11 mouse cellular contexts compared by ENCODE assay signal in genomic region chr3:36400657-36401056, GRCm38 (mm10).
DNase-seq lines count a peak whose midpoint lies in the region; ATAC-seq and TF ChIP-seq lines count a peak whose summit lies in the region.
"Had no signal": no experiment of that assay in that cellular context is flagged by ENCODE, and none has a peak within 500 bp of the region (broad histone marks: within the 10 kb centered on the region; RNA-seq: fewer than 3 reads in every experiment).

No protein-coding gene starts in this region.

- WGBS in kidney, embryonic 16.5 days, result 75% methylated on average over 10 of the region's 10 CpGs

- no peaks in the 10 kb centered on the region for H3K9me3 ChIP-seq in kidney, embryonic 16.5 days (ENCODE audit: low read length)
- no peaks in the 10 kb centered on the region for H3K9me3 ChIP-seq in CH12.LX (replicated peaks; ENCODE audit: low read length)
- H3K9me3 ChIP-seq: liver, embryonic 12.5 days had no signal

- no peak for TF ChIP-seq RAD21 in CH12.LX (IDR thresholded peaks at IDR 0.05; ENCODE audit: low read depth, low read length)

- no peaks in the 10 kb centered on the region for H3K4me1 ChIP-seq in kidney, embryonic 16.5 days (ENCODE audit: insufficient read depth, low read length)
- peaks cover 16 to 46% of the 10 kb centered on the region in 2 experiments for H3K4me1 ChIP-seq in CH12.LX (ENCODE audit: control insufficient read depth in 1 of 2, insufficient read depth in 2 of 2)
- H3K4me1 ChIP-seq: liver, embryonic 12.5 days had no signal

- no peak overlapping the region for H3K27ac ChIP-seq in kidney, embryonic 16.5 days (ENCODE audit: low read length)
- H3K27ac ChIP-seq in CH12.LX (ENCODE audit: insufficient read depth, low read depth), result peak overlapping the region; percentile 89
- H3K27ac ChIP-seq: liver, embryonic 12.5 days had no signal

- no peak for TF ChIP-seq CTCF in CH12.LX (conservative IDR thresholded peaks at IDR 0.05 in 1 of 2, IDR thresholded peaks at IDR 0.05 in 1 of 2; ENCODE audit: low read depth in 2 of 2, low read length in 2 of 2)
- no peak for TF ChIP-seq CTCF in brain, embryonic 14.5 days (IDR thresholded peaks at IDR 0.05; ENCODE audit: borderline replicate concordance, extremely low read depth, insufficient read depth, insufficient read length)

- TF ChIP-seq EP300 in CH12.LX (IDR thresholded peaks at IDR 0.05; ENCODE audit: low read length), result peak; percentile 29; the same call in 1 of the 2 replicates

- 0 out of 2 replicates have a peak, but pooled peaks have one; percentile 27 for ATAC-seq in kidney, embryonic 16.5 days (ENCODE audit: low FRiP score, low TSS enrichment)
- ATAC-seq: intestine, postnatal 0 days; liver, embryonic 12.5 days had no signal

- dilution Hi-C loops in CH12.LX (cut with MboI; ENCODE audit: extremely low pct_ligation_motif_present, extremely low pct_unique_long_range_greater_than_20kb, low sequenced_read_pairs), result no loop called here

- intact Hi-C loops in gastrocnemius, postnatal 36 days (cut with DNase I), result no loop called here

- H3K9ac ChIP-seq in kidney, embryonic 16.5 days (replicated peaks; ENCODE audit: low read length), result no peak overlapping the region
- peak overlapping the region; percentile 46 for H3K9ac ChIP-seq in CH12.LX (ENCODE audit: insufficient read depth, low read depth)
- H3K9ac ChIP-seq: liver, embryonic 12.5 days had no signal

- H3K79me2 ChIP-seq in CH12.LX (replicated peaks; ENCODE audit: control insufficient read depth, extremely low read depth, insufficient read depth, poor library complexity, severe bottlenecking), result no peaks in the 10 kb centered on the region

- peak; percentile 14 for DNase-seq in gastrocnemius, postnatal 25 days
- DNase-seq in gastrocnemius, postnatal 36 days, result no peak
- DNase-seq in kidney, adult 8-10 months, result no peak
- DNase-seq in CH12.LX (ENCODE audit: extremely low read depth), result no peak
- peak; percentile 37 for DNase-seq in brain, embryonic 14.5 days (ENCODE audit: low read depth)
- no peak for DNase-seq in right cerebral cortex, postnatal 4 days
- DNase-seq: cerebellum, postnatal 14 days; thymus, adult 18-20 months had no signal

- no peaks in the 10 kb centered on the region for H3K36me3 ChIP-seq in kidney, embryonic 16.5 days (ENCODE audit: insufficient read depth, low read length)
- no peaks in the 10 kb centered on the region for H3K36me3 ChIP-seq in CH12.LX (replicated peaks in 1 of 2; ENCODE audit: control insufficient read depth in 1 of 2, insufficient read depth in 1 of 2, low read length in 1 of 2)
- H3K36me3 ChIP-seq: liver, embryonic 12.5 days had no signal

- in situ Hi-C loops in CH12.LX (cut with MboI; ENCODE audit: low pct_ligation_motif_present, low pct_unique_long_range_greater_than_20kb, low sequenced_read_pairs), result no loop called here

- H3K4me2 ChIP-seq in kidney, embryonic 16.5 days (replicated peaks; ENCODE audit: low read depth, low read length), result no peak overlapping the region
- peak overlapping the region; percentile 80 for H3K4me2 ChIP-seq in CH12.LX (ENCODE audit: insufficient read depth, low read depth, poor library complexity, severe bottlenecking)
- H3K4me2 ChIP-seq: liver, embryonic 12.5 days had no signal

- H3K4me3 ChIP-seq in kidney, embryonic 16.5 days (ENCODE audit: low read length), result no peak overlapping the region
- H3K4me3 ChIP-seq in CH12.LX (replicated peaks in 1 of 3; ENCODE audit: low read depth in 2 of 3, low read length in 2 of 3, poor library complexity in 1 of 3), result peak overlapping the region in 1 of 3 experiments; percentile 3
- H3K4me3 ChIP-seq: liver, embryonic 12.5 days had no signal

- no peaks in the 10 kb centered on the region for H3K27me3 ChIP-seq in kidney, embryonic 16.5 days (ENCODE audit: insufficient read depth, low read length)
- no peaks in the 10 kb centered on the region for H3K27me3 ChIP-seq in CH12.LX (replicated peaks)
- H3K27me3 ChIP-seq: liver, embryonic 12.5 days had no signal

- TF ChIP-seq POLR2A in CH12.LX (IDR thresholded peaks at IDR 0.05; ENCODE audit: low read depth, low read length), result 0 out of 2 replicates have a peak, but pooled peaks have one; percentile 14
- no peak for TF ChIP-seq POLR2A in brain, embryonic 14.5 days (IDR thresholded peaks at IDR 0.05; ENCODE audit: borderline replicate concordance, extremely low read depth, insufficient read depth, insufficient read length, poor library complexity, severe bottlenecking)

TF ChIP-seq in CH12.LX, 34 proteins besides CTCF, POLR2A, EP300 and RAD21:
- TF ChIP-seq BHLHE40 (IDR thresholded peaks at IDR 0.05; ENCODE audit: low read depth, low read length) (peak; percentile 48; the same call in 1 of the 2 replicates), SIN3A (IDR thresholded peaks at IDR 0.05; ENCODE audit: low read length) (peak; percentile 55), USF2 (conservative IDR thresholded peaks at IDR 0.05; ENCODE audit: low read depth, low read length) (0 out of 2 replicates have a peak, but pooled peaks have one; percentile 2), NELFE (IDR thresholded peaks at IDR 0.05; ENCODE audit: low read depth, low read length) (no peak), IRF4 (IDR thresholded peaks at IDR 0.05; ENCODE audit: low read depth, low read length) (0 out of 2 replicates have a peak, but pooled peaks have one; percentile 6), CHD2 (IDR thresholded peaks at IDR 0.05; ENCODE audit: low read length) (no peak), TBP (conservative IDR thresholded peaks at IDR 0.05; ENCODE audit: low read depth, low read length) (peak; percentile 10; the same call in 1 of the 2 replicates), TCF12 (IDR thresholded peaks at IDR 0.05; ENCODE audit: low read depth, low read length) (peak; percentile 64; the same call in 1 of the 2 replicates)
TF ChIP-seq in CH12.LX: peak in this region for 6.

Comparison
In these comparisons a context has a peak if more than half of its experiments do, and no peak if none do; other contexts are left out.
1. DNase-seq: peak in gastrocnemius, postnatal 25 days (single experiment) and brain, embryonic 14.5 days (single experiment); none in gastrocnemius, postnatal 36 days (0 of 2), kidney, adult 8-10 months (0 of 2), CH12.LX (single experiment) and right cerebral cortex, postnatal 4 days (single experiment).